Mouse (Mus musculus) heart, postnatal 0 days (tissue): ENCODE results near the gene Cttnbp2.

ENCODE experiments used
- CTCF ChIP-seq: IDR thresholded peaks from 2 replicates; pipeline ENCODE4 v1.5.1; 2016; ENCODE audit warnings: antibody characterized with exemption, control low read depth, low read depth
- EP300 ChIP-seq: IDR thresholded peaks from 2 replicates; pipeline ENCODE4 v1.6.1; 2016; ENCODE audit warnings: antibody characterized with exemption, low read depth

- no peak for TF ChIP-seq CTCF
- TF ChIP-seq EP300, result no peak
Observed at GRCm38 (mm10) chr6:18469206-18469605, 45.4 kb downstream of the Cttnbp2 start.
